Mouse (Mus musculus): Measurements from ENCODE around the gene Gm10647.

GRCm38 (mm10) chr9:66825990-66826389 is 29.2 kb downstream of the Gm10647 start:
- TF ChIP-seq CTCF (IDR thresholded peaks at IDR 0.05; ENCODE audit: insufficient read depth, low read depth, low read length) (no peak), POLR2A (IDR thresholded peaks at IDR 0.05; ENCODE audit: insufficient read depth, low read depth, low read length) (no peak)
